Mouse (Mus musculus): Measurements from ENCODE around the gene Mvk.

- no peak for TF ChIP-seq CTCF (IDR thresholded peaks at IDR 0.05; ENCODE audit: control insufficient read depth, insufficient read depth, insufficient read length)
- no peak for TF ChIP-seq CEBPB (IDR thresholded peaks at IDR 0.05; ENCODE audit: low read depth)
- no peak for TF ChIP-seq FOSL1 (IDR thresholded peaks at IDR 0.05; ENCODE audit: insufficient read depth, low read length, poor library complexity, severe bottlenecking)
- no peak for TF ChIP-seq MAX (IDR thresholded peaks at IDR 0.05)
Observed at GRCm38 (mm10) chr5:114482587-114483011, 38.5 kb downstream of the Mvk start.

Data from C2C12 (cell line).